Mouse (Mus musculus) left cerebral cortex, adult 2 months (tissue): Measurements from ENCODE around the gene Zfp866. TPM values are rescaled to one million over a fixed set of nuclear protein-coding genes. Genes with fewer than 3 reads are reported as not detected.

Experiments
- DNase-seq, 2 experiments: peaks; one replicate each; pipeline ENCODE4 v3.0.0; 2021 to 2022; ENCODE audit warnings: low spot score in 2 of 2, mixed read lengths in 1 of 2; ENCODE audit errors: extremely low spot score in 1 of 2
- H3K27ac ChIP-seq: fragments of 200-600 bp; 2 replicates; pipeline ENCODE4 v1.8.1; 2022
- H3K4me3 ChIP-seq: fragments of 200-600 bp; 2 replicates; pipeline ENCODE4 v1.8.1; 2022
- CTCF ChIP-seq: fragments of 200-600 bp; IDR thresholded peaks from 2 replicates; pipeline ENCODE4 v1.8.1; 2022; ENCODE audit warnings: antibody characterized with exemption, mild to moderate bottlenecking, moderate library complexity
- intact Hi-C: fragments of 180-260 bp; cut with DNase I; formaldehyde crosslinking; loops from one replicate; pipeline ENCODE4 v1.15.1; 2025
- total RNA-seq, 2 experiments: library from RNA; stranded (reverse); gene quantifications; 2 replicates each; pipeline ENCODE4 v1.2.3; 2021

The Zfp866 gene
- total RNA-seq, 2 experiments from 2014 or later, result 28.7 to 28.8 TPM

DNA sequence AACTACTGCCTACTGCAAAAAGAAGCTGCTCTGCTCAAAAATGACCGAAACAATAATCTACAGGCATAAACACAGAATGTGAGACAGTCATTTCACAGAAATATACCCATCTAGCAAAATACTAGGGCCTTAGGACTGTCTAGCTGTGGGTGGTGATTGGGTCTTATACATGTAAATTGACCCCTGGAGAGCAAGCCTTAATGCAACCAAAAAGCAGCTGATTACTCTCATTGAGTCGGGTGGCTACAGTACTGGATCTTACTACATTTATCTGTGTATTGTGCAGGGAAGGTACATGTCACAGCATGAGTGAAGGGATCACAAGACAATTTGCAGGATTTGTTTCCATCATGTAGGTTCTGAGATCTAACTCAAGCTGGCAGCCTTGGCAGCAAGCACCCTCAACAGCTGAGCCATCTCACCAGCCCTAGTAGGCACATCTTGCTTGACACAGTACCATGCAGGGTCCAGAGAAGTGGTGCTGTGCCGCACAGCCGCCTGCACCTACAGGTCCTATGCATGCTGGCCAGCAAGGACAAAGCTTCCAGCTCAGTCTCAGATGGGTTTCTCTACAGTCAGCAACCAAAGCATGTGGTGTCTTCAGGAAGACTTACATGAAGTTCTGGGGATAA, 29.0 kb downstream of the Zfp866 start:
- DNase-seq, result no peak
- no peak for TF ChIP-seq CTCF
- intact Hi-C loops, result no loop called here

DNA sequence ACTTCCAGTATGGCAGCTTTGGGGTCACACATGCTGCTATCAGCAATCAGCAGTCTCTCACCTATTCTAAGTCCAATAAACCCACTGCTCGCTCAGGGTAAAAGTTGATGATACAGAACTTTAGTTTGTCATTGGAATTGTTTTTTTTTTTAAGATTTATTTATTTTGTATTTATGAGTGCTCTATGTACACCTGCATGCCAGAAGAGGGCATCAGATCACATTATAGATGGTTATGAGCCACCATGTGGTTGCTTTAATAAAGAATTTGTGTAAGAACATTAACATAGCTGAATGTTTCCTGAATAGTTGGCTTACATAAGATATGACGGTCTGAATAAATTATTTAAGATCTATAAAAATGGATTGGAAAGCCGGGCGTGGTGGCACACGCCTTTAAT, 32.7 kb downstream of the Zfp866 start:
- intact Hi-C loops, result no loop called here

More for the DNA sequence above, 29.0 kb downstream of the Zfp866 start:
- Histone ChIP-seq H3K4me3 (no peak overlapping the region), H3K27ac (no peak overlapping the region)

DNA sequence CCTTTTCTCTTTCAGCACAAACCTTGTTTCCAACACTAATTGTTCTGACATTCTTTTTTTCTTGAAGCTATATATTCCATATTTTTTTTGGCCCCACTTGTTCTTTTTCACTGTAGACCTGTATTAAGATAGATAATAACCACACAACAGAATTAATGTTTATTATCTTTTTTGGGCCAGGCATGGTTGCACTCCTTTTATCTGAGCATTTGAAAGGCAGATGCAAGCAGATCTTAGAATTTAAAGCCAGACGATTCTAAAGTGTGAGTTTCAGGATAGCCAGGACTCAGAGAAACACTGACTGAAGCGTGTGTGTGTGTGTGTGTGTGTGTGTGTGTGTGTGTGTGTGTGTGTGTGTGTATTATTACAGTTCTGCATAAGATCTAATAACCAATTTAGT, 38.5 kb downstream of the Zfp866 start:
- H3K4me3 ChIP-seq, result no peak overlapping the region
- no peak overlapping the region for H3K27ac ChIP-seq
- TF ChIP-seq CTCF, result no peak
- DNase-seq, result no peak
- intact Hi-C loops, result no loop called here

More for the DNA sequence above, 32.7 kb downstream of the Zfp866 start:
- no peak overlapping the region for H3K4me3 ChIP-seq
- H3K27ac ChIP-seq, result no peak overlapping the region
- no peak for DNase-seq
- TF ChIP-seq CTCF, result peak; percentile 5

DNA sequence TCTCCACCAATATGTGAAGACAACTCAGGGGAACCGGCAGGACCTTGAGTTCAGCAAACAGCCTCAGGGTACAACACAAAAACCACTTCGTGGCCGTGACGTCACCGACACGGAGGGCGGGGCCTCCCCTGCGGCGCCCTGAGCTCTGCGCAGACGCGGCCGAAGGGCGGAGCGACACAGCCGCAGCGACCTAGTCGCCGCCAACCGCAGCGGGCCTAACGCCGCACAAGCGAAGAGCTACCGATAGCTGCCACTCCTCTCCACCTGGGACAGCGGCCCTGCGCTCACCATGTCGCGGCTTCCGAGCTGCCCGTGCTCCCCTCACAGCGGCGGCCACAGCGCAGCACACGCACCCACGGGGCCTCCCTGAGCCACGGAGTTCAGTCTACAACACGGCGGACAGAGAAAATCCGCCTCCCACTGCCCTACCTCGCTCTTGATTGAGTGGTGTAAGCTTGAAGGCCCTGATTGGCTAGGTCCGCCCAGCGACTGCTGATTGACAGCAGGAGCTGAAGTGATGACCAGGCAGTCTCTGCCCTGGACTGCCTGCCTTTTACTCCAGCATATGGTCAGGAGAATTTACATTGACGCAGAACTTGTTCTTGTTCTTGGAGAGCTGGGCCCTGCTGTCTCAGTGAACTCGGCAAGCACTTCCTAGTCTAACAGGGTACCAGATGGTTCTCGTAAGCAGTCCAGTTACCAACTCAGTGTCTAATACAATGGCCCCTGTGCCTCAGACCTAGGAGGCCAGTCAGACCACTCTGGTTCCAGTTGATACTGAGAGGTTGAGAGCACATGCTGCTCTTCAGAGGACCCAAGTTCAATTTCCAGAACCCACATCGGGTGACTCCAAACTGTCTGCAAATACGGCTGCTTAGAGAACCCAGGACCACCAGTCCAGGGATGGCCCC, 41.2 kb downstream of the Zfp866 start, which contains the start of gene Zfp963:
Gene Zfp963, minus strand, starts transcription at position 427 of the 911 bp plus-strand sequence.
- TF ChIP-seq CTCF, result no peak; the same call in 1 of the 2 replicates
- Histone ChIP-seq H3K4me3 (peak within 1 kb of the TSS; percentile 52), H3K27ac (peak within 1 kb of the TSS; percentile 100)
- peak; percentile 95 to 96 for DNase-seq
- intact Hi-C loops, result loop anchor here (2.0 kb wide), 1 partner anchor 33 kb away; no protein-coding TSS in a partner anchor

DNA sequence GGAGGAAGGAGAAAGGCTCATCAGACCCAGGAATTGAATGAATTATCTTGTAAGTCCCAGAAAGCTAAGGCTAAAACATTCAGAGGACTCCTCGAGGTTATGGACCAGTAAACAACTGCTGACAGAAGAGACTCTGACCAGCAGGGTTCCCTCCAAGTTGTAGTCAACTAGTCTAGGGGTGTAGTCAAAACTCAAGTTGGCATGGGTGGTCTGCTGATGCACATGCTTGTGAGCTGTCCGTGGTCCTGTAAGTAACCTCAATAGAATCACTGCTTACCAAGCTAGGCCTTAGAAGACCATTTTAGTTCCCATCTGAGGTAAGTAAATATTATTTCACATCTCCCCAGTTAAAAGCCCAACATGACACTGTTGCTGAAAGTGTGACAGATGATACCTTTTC, 49.7 kb downstream of the Zfp866 start:
- TF ChIP-seq CTCF, result no peak
- intact Hi-C loops, result no loop called here
- DNase-seq, result no peak
- H3K4me3 ChIP-seq, result no peak overlapping the region
- H3K27ac ChIP-seq, result no peak overlapping the region

DNA sequence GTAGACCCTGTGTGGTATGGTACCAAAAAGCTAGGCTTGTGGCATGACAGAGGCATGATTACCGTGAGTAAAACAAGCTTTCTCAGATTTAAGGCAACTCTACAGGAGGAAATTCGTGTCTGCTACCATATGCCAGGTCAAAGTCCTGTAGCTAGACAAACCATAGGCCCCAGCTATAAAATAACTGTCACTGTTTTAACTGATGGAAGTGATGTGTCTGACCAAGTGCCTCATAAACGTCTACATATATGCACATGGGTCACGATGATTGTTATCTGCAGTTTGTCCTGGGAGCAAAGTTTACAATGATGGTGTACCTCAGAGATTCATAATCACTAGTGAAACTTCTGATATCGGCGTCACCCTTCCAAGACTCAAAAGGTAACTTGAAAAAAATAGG, 50.2 kb downstream of the Zfp866 start:
- DNase-seq, result no peak
- TF ChIP-seq CTCF, result no peak
- intact Hi-C loops, result no loop called here
- H3K27ac ChIP-seq, result no peak overlapping the region
- no peak overlapping the region for H3K4me3 ChIP-seq

DNA sequence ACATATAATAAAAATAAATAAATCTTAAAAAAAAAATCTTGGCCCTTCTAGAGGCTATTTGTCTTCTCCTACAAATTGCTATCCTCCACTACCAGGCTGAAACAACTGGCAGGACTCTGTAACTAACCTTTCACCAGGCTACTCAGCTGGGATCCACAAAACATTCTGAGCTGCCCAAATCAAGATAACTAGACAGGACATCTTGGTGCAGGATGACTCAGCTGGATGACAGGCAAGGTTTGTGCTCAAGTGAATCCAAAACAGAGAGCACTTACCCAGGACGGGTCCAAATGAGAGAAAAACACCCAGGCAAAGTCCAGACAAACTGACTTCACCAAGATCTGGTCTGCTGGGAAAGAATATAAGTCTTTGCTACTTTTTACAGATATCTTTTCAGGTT, 55.5 kb downstream of the Zfp866 start:
- Histone ChIP-seq H3K27ac (no peak overlapping the region), H3K4me3 (no peak overlapping the region)
- no peak for DNase-seq
- no peak for TF ChIP-seq CTCF
- intact Hi-C loops, result no loop called here

DNA sequence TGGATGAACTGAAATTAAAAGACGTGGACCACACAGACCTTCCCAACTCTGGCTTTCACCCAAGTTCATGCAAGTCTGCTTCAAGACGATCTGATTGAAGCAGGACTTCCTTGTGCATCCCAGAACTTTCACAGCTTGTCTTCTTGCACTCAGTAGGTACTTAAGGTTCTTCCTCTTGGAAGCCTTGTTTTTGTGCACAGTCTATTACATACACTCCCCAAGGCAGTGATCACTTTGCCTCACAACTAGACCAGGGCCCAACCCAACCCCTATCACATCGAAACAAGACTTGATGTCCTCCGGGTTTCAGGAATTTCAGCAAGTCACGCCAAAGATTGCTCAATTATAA, 73.8 kb downstream of the Zfp866 start:
- no peak for TF ChIP-seq CTCF
- Histone ChIP-seq H3K4me3 (peak overlapping the region; percentile 41), H3K27ac (peak overlapping the region; percentile 64; the same call in 1 of the 2 replicates)
- no peak for DNase-seq
- intact Hi-C loops, result loop anchor here (2.0 kb wide), 2 partner anchors 32 to 62 kb away; partner anchors contain the start of genes Zfp963 and Zfp964

DNA sequence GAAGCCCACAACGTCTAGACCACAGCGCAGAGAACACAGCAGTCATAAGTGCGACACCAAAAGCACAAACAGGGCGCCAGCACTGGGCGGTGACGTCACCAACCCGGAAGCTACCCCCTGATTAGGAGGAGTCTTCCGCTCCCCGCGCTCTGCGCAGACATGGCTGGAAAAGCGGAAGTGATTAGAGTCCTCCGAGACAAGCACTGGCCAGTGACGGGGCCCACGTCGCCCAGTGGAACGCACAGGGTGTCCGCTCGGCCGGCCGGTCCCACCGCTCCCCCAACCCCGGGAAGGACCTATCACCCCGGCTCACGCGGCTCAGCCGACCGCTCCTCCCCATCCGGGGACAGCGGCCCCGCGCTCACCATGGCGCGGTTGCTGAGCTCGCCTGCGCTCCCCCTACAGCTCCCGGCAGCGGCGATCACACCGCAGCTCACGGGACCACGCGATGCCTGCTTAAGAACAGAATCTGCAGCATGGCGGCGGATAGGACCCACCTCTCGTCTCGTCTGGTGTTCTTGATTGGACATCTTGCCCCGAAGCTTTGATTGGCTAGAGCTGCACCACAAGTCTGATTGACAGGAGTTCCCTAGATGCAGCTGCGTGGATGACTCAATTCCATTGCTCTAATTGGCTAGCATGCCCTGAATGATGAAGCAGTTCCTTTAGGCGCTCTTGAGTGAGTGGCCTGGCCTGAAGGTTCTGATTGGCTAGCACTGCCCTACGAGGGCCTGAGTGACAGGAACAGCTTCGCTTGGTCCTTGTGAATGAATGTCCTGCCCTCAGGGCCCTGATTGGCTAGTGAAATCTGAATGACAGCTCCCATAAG, 74.4 kb downstream of the Zfp866 start:
- peak; percentile 91 to 93 for DNase-seq
- H3K27ac ChIP-seq, result peak overlapping the region; percentile 99
- intact Hi-C loops, result loop anchor here (1.0 to 2.0 kb wide), 3 partner anchors 32 to 91 kb away; partner anchors contain the start of genes Zfp868, Zfp963 and Zfp964
- H3K4me3 ChIP-seq, result peak overlapping the region; percentile 90
- TF ChIP-seq CTCF, result no peak

DNA sequence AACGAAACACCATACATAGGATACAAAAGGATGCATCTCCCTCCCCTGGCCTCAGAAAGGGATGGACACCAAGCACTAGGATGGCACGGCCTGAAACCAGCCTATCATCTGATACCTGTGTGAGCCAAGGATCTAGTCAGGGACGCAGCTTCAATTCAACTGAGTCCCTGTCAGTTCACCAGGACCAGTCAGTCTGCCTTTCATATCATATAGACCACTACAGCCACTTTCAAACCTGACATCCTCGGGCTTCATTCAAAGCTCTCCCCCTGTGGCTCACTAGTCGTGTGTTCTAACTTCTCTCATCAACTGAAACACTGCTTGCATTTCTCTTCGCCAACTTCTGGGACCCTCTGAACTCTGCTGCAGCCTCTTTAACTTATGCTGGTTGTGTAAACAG, 75.6 kb downstream of the Zfp866 start:
- Histone ChIP-seq H3K27ac (peak overlapping the region; percentile 21; the same call in 1 of the 2 replicates), H3K4me3 (peak overlapping the region; percentile 90)
- intact Hi-C loops, result no loop called here
- no peak for DNase-seq
- no peak for TF ChIP-seq CTCF

DNA sequence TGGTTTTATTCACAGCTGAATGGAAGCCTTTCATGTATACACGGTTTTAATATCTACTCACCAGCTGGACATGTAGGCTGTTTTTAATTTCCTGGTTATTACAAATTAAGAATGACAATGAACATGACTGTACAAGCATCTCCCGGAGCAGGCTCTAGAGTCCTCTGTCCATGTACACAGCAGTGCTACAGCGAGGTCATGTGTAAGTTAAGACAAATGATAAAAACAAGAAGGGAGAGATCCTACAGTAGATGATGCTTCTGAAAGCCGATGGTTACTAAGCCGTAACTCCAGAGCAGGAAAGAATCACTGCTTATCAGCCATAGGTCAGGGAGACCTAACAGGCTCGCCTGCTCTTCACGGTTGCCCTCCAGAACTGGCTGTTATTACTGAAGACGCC, 77.5 kb downstream of the Zfp866 start:
- intact Hi-C loops, result no loop called here
- TF ChIP-seq CTCF, result no peak
- no peak for DNase-seq

More for the DNA sequence above, 77.5 kb downstream of the Zfp866 start:
- no peak overlapping the region for H3K27ac ChIP-seq
- no peak overlapping the region for H3K4me3 ChIP-seq

Other genes starting within 250 kb of the Zfp866 start
- gene Zfp868, start 165.6 kb downstream of the Zfp866 start, total RNA-seq, result 10 to 100 TPM; 18.9 to 19.7 TPM
- 1 to 10 TPM; 3.5 to 4.6 TPM for gene Zfp964, start 136.7 kb downstream of the Zfp866 start, total RNA-seq
- gene Zfp869, start 80.5 kb downstream of the Zfp866 start, total RNA-seq, result 10 to 100 TPM; 19.9 to 22.6 TPM
- 1 to 10 TPM; 3.7 to 3.9 TPM for gene Zfp963, start 41.2 kb downstream of the Zfp866 start, total RNA-seq
- gene Gm20422, start 16.3 kb downstream of the Zfp866 start, total RNA-seq, result 1 to 10 TPM in 1 of 2 experiments, under 1 TPM in 1; 1.00 to 1.4 TPM
- gene Atp13a1, start within 50 bp of the Zfp866 start, total RNA-seq, result 10 to 100 TPM; 37.2 to 38.5 TPM
- gene Gmip, start 17.5 kb upstream of the Zfp866 start, total RNA-seq, result 10 to 100 TPM; 13.1 to 22.5 TPM
- under 1 TPM; 0.41 to 0.75 TPM for gene Lpar2, start 31.3 kb upstream of the Zfp866 start, total RNA-seq
- gene Pbx4, start 41.3 kb upstream of the Zfp866 start, total RNA-seq, result 10 to 100 TPM; 18.5 to 20.7 TPM
- gene Cilp2, start 96.5 kb upstream of the Zfp866 start, total RNA-seq, result under 1 TPM; 0.63 to 0.91 TPM
- under 1 TPM in 1 of 2 experiments, not detected in 1; 0.25 TPM for gene Tssk6, start 111.0 kb upstream of the Zfp866 start, total RNA-seq
- gene Ndufa13, start 111.4 kb upstream of the Zfp866 start, total RNA-seq, result 100 to 1,000 TPM; 145 to 146 TPM
- gene Yjefn3, start 111.5 kb upstream of the Zfp866 start, total RNA-seq, result 10 to 100 TPM; 25.8 to 30.7 TPM
- 10 to 100 TPM; 27.6 to 32.2 TPM for gene Gatad2a, start 205.2 kb upstream of the Zfp866 start, total RNA-seq